Mouse (Mus musculus) effector memory CD4-positive, alpha-beta T cell, adult 5 months (primary cell): ENCODE data around the gene Mrpl53. TPM values are rescaled to one million over a fixed set of nuclear protein-coding genes. Genes with fewer than 3 reads are reported as not detected.

Experiments
- polyA plus RNA-seq: library from polyadenylated mRNA; unstranded; fragments of 100-300 nt; shearing (Covaris generic); gene quantifications from one replicate; pipeline ENCODE4 v1.2.1, GENCODE M21; 2017

Gene Mrpl53
- polyA plus RNA-seq = 29.6 TPM

DNA sequence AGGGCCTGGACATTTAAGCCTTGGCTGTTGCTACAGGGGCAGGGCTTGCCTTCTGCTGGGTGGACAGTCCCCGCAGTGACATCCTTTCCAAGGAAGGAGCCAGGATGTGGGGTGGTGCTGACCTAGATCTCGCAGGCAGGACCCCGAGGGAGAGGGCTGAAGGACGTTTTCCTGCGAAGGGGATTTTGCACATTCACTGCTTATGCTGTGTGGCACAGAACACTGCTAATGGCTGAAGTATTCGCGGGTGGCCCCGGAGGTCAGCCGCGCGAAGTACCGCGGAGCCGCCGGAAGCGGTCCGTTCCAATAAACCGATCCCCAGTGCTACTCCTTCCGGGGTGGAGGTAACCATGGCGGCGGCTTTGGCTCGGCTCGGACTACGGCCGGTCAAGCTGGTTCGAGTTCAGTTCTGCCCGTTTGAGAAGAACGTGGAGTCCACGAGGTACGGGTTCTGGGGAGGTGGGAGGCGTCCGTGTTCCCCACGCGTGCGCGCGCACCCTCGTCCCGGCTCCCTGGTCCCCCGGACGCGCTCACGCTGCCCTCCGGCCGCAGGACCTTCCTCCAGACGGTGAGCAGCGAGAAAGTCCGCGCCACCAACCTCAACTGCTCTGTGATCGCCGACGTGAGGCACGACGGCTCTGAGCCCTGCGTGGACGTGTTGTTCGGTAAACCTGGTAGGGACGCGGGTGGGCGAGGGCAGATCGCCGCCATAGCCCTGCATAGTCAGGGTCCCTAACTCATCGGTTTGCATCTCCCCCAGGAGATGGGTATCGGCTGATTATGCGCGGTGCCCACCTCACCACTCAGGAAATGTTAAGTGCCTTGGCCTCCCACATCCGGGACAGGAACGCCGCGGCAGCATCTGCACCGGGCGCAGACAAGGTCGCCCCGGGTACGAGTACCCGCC is at the start of gene Mrpl53:
Gene Mrpl53, plus strand, starts transcription at position 279 of the 907 bp plus-strand sequence.

DNA sequence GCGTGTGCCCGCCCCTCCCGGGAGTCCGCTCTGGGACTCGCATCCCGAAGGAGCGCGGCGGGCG is 38.8 kb upstream of the Mrpl53 start, which contains the start of gene Tlx2:
Gene Tlx2, minus strand, starts transcription at position 47 of the 64 bp plus-strand sequence.

DNA sequence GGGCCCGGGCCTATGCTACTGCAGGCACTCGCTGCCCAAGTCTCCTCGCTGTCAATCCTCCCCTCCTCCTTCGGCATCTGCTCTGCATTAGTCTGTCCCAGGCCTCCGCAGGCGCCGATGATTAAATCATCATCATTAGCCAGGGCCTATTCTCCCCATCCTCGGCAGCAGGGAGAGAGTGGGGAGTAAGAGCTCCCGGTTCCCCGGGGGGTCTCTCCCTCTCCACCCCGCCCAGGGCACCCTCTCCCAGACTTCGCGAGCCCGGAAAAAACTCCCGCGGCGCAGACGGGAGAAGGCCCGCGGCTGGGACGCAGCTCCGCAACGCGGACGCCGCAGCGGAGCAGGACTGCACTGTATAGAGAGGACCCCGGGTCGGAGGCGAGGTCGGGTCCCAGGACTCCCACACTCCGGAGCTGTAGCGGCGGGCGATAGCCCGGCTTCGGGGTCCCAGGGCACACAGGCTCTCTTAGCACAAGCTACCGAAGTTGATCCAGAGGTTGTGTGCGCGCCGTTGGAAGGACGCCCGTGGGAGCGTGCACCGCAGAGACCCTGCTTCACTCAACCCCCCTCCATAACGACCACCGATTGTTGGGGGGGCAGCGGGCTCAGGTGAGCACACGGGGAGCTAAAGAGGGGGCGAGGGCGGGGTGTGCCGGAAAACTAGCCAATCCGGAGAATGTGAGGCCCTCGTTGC is 31.1 kb upstream of the Mrpl53 start, which contains the start of gene Pcgf1:
Gene Pcgf1, plus strand, starts transcription at position 240 of the 694 bp plus-strand sequence.

DNA sequence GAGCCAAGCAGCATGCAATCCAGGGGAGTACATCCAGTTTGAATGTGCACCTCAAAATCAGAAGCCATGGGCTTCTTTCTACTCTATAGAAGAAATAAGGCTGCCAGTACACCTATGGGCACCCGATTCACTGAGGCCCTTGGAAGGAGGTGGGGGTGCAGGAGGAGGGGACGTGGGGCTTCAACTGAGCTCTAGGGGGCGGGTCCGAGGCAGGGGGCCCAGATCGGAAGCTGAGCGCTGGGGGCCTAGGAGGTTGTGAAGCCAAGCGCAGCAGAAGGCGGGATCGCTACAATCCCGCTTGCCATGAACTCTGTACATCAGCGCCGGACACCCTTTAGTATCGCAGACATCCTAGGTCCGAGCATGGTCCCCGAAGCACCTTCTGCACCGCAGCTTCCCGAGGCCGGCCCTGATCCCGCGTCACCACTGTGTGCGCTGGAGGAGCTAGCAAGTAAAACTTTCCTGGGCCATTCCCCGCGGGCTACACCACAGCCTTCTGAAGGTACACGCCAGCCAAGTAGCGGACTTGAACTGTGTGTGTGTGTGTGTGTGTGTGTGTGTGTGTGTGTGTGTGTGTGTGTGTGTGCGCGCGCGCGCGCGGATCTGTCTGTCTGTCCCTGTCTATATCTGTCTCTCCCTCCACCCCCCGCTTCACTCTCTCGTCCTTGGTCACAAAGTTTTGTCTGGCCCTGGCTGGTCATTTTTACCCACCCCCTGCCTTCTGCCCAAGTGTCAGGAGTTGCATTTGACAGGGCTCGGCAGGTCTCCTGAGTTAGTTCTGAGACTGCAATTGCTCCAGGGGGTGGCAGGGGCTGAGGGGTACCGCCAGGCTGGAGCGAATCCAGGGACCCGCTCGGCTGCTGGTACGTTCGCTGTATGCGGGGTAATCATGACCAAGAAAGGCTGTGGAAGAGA is 22.5 kb upstream of the Mrpl53 start, which contains the start of gene Lbx2:
Gene Lbx2, plus strand, starts transcription at position 247 of the 915 bp plus-strand sequence.

DNA sequence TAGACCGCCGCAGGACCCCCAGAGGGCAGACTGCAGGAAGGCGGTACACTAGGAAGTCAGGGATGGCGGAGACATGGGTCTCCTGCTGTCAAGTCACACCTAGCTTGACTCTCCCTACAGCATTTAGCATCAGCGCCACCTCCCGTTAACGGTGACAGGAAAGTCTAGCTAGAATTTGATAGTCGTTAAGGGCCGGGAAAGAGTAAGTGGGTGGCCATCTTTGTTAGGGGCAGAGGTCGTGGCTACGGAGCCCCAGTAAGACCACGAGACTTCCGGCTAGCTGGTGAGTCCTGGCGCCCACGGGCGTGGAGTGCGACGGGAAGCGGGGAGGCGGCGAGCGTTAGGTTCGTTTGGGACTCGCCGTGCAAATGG is 7.5 kb upstream of the Mrpl53 start, which contains the start of the genes Ccdc142 and Gm42688:
Gene Ccdc142, plus strand, starts transcription at position 286 of the 372 bp plus-strand sequence.
Gene Gm42688, plus strand, starts transcription at position 302 of the 372 bp plus-strand sequence.

DNA sequence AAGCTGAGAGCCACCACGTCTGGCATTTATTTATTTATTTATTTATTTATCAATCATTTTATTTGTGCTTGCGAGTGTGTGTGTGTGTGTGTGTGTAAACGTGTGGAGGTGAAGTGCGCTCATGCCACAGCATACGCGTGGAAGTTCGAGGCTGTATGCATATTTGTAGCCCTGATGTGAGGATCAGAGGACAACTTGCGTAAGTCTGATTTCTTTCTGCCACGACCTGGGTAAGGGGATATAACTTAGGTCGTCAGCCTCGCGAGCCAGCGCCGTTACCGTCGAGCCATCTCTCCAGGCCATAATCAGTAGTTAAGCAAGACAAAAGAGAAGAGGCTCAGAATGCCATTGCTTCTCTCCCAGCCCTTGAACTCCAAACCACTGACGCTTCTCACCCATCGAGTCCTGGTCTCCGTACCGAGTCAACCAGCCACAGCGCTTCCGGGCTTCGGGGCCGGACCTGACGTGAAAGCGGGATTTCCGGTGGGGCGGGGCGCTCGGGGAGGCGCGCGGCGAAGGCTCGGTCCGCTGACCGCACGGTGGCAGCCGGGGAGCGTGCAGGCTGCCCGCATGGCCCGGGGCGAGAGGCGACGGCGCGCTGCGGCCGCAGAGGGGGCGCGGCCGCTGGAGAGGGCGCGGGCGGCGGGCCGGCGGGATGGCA is 6.3 kb downstream of the Mrpl53 start, which contains the start of gene Mogs:
Gene Mogs, plus strand, starts transcription at position 486 of the 661 bp plus-strand sequence.

DNA sequence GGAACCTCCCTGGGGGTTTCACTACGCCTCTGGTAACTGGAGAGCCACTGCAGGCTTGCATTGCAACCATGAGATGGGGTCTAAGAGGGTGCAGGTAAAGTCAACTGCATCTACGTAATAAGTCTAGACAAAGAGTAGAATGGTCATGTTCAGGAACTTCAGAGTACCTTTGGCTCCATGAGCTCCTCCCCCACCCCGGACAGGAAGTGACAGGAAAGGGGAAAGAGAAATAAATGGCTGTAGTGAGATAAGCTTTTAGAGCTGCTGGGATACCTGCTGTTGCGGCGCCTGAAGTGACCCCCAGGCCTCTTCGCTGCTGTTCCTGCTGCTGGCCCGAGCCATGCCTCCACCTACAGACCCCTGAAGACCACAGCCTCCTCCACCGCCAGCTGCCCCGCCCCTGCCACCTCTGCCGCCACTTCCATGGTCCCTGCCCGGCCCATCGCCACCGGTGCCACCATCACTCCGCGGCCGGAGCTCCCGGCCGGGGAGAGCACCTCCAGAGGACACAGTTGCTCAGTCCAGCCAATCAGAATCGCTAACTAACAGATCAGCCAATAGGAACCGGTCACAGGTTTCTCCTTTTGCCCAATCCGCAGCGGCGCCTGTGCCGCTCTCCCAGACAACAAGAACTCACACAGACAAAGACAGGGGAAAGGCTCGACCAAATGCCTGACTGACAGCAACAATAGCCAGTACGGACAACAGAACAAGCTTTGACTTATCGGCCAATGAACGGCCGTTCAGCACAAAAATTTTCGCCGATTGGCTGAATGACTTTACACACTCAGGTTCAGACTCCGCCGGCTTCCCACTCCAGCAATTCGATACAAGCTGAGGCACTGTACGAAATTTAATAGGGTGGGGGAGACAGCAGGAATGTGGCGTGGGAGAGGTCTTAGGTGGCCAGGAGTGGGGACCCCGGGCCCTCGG is 12.4 kb downstream of the Mrpl53 start, which contains the start of gene Wbp1:
Gene Wbp1, minus strand, starts transcription at position 630 of the 933 bp plus-strand sequence.

DNA sequence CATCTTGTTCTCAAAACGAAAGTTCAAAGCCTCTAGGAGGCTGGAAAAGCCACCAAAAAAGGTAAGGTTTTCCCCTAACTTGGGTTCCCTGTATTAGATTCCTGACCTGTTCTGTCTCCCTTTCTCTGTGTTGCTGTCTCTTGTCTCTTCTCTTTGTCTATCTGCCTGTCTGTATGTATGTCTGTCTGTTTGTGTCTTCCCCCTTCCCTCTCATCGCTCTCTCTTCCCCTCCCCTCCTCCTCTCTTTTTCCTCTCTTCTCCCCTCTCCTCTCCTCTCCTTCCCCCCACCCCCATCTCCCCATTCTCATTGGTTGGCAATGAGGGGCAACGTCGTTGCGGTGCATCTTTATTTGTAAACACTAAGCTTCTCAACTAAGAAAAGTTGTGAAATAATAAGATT is 16.5 kb downstream of the Mrpl53 start, which contains the start of gene Ino80b:
Gene Ino80b, minus strand, starts transcription at position 101 of the 400 bp plus-strand sequence.

DNA sequence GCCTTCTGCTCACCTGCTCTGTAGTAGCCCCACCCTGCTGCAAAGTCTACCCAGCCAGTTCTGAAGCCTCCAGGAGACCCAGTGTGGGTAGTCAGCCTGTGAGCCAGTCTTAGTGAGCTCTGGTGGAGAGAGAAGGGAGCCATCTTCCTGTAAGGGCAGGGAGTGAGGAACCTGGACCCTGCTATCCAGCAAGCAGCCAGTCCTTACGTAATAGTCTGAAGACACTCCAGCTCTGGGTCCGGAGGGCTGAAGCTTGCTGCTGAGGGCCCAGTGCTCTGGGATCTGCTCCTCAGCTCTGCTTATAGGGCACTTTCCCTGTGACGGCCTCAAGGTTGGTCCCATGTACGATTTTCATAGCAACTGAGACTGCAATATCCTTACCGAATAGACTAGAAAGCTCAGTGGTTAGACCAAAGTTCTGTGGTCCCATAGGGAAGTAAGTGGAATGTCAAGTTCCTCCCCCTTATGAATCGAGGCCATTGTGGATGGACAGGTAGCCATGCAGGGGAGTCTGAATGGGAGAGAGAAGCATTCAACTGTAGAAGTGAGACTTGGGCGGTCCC is 26.2 kb downstream of the Mrpl53 start, which contains the start of gene Rtkn:
Gene Rtkn, plus strand, starts transcription at position 513 of the 563 bp plus-strand sequence.

DNA sequence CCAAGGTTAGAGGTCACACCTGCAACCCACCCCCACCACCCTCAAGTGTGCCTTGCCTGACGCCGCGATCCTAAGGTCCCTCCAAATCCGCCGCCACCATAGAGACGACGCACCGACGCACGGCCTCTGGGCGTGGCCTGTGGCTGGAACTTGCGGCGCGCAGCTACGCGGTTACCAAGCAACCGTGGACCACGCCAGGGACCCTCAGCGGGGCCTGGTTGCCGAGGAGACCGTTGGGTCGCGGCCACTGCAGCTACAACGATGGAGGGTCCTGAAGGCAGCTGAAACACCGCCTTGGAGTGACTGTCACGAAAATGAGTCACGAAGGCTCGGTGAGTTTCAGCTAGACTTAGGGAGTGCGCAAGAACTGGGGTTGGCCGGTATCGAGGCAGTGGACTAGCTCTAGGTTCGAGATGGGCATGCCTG is 47.4 kb downstream of the Mrpl53 start, which contains the start of the genes Wdr54 and 1700003E16Rik:
Gene Wdr54, minus strand, starts transcription at position 139 of the 426 bp plus-strand sequence.
Gene 1700003E16Rik, plus strand, starts transcription at position 146 of the 426 bp plus-strand sequence.

Other genes with a start within 250 kb of the Mrpl53 start
- gene Sema4f, start 169.3 kb upstream of the Mrpl53 start, polyA plus RNA-seq = 14.4 TPM
- not detected for gene M1ap, start 162.1 kb upstream of the Mrpl53 start, polyA plus RNA-seq
- gene Dok1, start 75.6 kb upstream of the Mrpl53 start, polyA plus RNA-seq = 13.9 TPM
- gene Loxl3, start 74.9 kb upstream of the Mrpl53 start, polyA plus RNA-seq = not detected
- gene Aup1, start 54.5 kb upstream of the Mrpl53 start, polyA plus RNA-seq = 408 TPM
- gene Htra2, start 53.8 kb upstream of the Mrpl53 start, polyA plus RNA-seq = 38.1 TPM
- gene Dqx1, start 51.2 kb upstream of the Mrpl53 start, polyA plus RNA-seq = 2.7 TPM
- gene Tlx2, start 38.7 kb upstream of the Mrpl53 start, polyA plus RNA-seq = not detected
- 25.5 TPM for gene Pcgf1, start 31.2 kb upstream of the Mrpl53 start, polyA plus RNA-seq
- not detected for gene Lbx2, start 22.7 kb upstream of the Mrpl53 start, polyA plus RNA-seq
- gene Ccdc142, start 7.4 kb upstream of the Mrpl53 start, polyA plus RNA-seq = 2.9 TPM
- 7.2 TPM for gene Gm42688, start 7.4 kb upstream of the Mrpl53 start, polyA plus RNA-seq
- gene Mogs, start 6.5 kb downstream of the Mrpl53 start, polyA plus RNA-seq = 71.4 TPM
- gene Wbp1, start 12.5 kb downstream of the Mrpl53 start, polyA plus RNA-seq = 58.8 TPM
- gene Ino80b, start 16.4 kb downstream of the Mrpl53 start, polyA plus RNA-seq = 26.6 TPM
- gene Rtkn, start 26.4 kb downstream of the Mrpl53 start, polyA plus RNA-seq = 0.77 TPM
- 0.62 TPM for gene Wdr54, start 47.4 kb downstream of the Mrpl53 start, polyA plus RNA-seq
- not detected for gene 1700003E16Rik, start 47.4 kb downstream of the Mrpl53 start, polyA plus RNA-seq
- 60.1 TPM for gene Dctn1, start 56.9 kb downstream of the Mrpl53 start, polyA plus RNA-seq
- gene Slc4a5, start 110.8 kb downstream of the Mrpl53 start, polyA plus RNA-seq = 0.81 TPM
- 63.8 TPM for gene Mthfd2, start 216.9 kb downstream of the Mrpl53 start, polyA plus RNA-seq
- gene Mob1a, start 217.0 kb downstream of the Mrpl53 start, polyA plus RNA-seq = 176 TPM
- gene Bola3, start 240.1 kb downstream of the Mrpl53 start, polyA plus RNA-seq = 74.8 TPM